12 mouse cellular contexts compared by ENCODE assay signal in the genomic region with DNA sequence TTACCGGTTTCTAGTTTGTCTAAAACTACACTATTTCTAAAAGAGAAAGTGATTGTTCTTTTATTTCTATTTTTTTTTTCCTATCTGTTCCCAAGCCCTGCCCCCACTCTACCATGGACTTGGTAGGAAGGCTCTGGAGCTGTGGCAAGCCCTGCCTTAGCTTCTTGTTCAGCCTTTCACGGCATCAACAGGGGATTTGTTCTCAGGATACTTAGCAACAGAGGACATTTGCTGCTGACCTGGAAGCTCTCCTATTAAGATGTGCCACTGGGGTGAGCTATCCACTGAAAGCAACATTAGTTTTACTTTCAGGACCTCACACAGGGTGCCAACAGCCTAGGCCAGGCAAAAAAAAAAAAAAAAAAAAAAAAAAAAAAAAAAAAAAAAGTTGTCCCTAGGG. TPM values are rescaled to one million over a fixed set of nuclear protein-coding genes. Genes with fewer than 3 reads are reported as not detected.
DNase-seq lines count a peak whose midpoint lies in the region; ATAC-seq and TF ChIP-seq lines count a peak whose summit lies in the region.
"Had no signal": no experiment of that assay in that cellular context is flagged by ENCODE, and none has a peak within 500 bp of the region (broad histone marks: within the 10 kb centered on the region; RNA-seq: fewer than 3 reads in every experiment).

No protein-coding gene starts in this region.

- peak overlapping the region; percentile 96 for H3K9ac ChIP-seq in forebrain, embryonic 13.5 days
- H3K9ac ChIP-seq: heart, embryonic 12.5 days had no signal

- peak overlapping the region; percentile 76 for H3K4me3 ChIP-seq in layer of hippocampus, adult 2 months
- peak overlapping the region; percentile 64 for H3K4me3 ChIP-seq in forebrain, embryonic 13.5 days
- H3K4me3 ChIP-seq in midbrain, embryonic 10.5 days = peak overlapping the region; percentile 99
- H3K4me3 ChIP-seq: heart, embryonic 12.5 days had no signal

- peak overlapping the region; percentile 86 for H3K4me2 ChIP-seq in forebrain, embryonic 13.5 days
- H3K4me2 ChIP-seq: heart, embryonic 12.5 days had no signal

- H3K27ac ChIP-seq in layer of hippocampus, adult 2 months = peak overlapping the region; percentile 87
- peak overlapping the region; percentile 95 for H3K27ac ChIP-seq in forebrain, embryonic 13.5 days
- peak overlapping the region; percentile 96 for H3K27ac ChIP-seq in midbrain, embryonic 10.5 days (replicated peaks)

- H3K36me3 ChIP-seq in forebrain, embryonic 13.5 days (ENCODE audit: poor library complexity, severe bottlenecking) = no peaks in the 10 kb centered on the region
- peaks cover 32% of the 10 kb centered on the region for H3K36me3 ChIP-seq in midbrain, embryonic 10.5 days
- H3K36me3 ChIP-seq: heart, embryonic 12.5 days had no signal

- no peak for TF ChIP-seq CTCF in layer of hippocampus, adult 2 months (conservative IDR thresholded peaks at IDR 0.05)

- peaks cover 66% of the 10 kb centered on the region for H3K4me1 ChIP-seq in forebrain, embryonic 13.5 days
- peaks cover 84% of the 10 kb centered on the region for H3K4me1 ChIP-seq in midbrain, embryonic 10.5 days

- H3K27me3 ChIP-seq in forebrain, embryonic 13.5 days = 0 out of 2 replicates have a peak, but pooled peaks cover 12% of the 10 kb centered on the region
- peaks cover 84% of the 10 kb centered on the region for H3K27me3 ChIP-seq in midbrain, embryonic 10.5 days (ENCODE audit: low read depth, poor library complexity, severe bottlenecking)

- ATAC-seq in forebrain, embryonic 13.5 days = no peak

- DNase-seq in layer of hippocampus, adult 2 months (ENCODE audit: low spot score in 2 of 2) = no peak
- DNase-seq in layer of hippocampus, postnatal 36 days = no peak
- DNase-seq in midbrain, embryonic 10.5 days (ENCODE audit: low spot score) = peak; percentile 40
- no peak for DNase-seq in spleen, postnatal 36 days (ENCODE audit: low spot score in 2 of 2)
- no peak for DNase-seq in adrenal gland, adult 2 months
- DNase-seq in Muller cell, postnatal 12 days (ENCODE audit: inconsistent ontology term) = no peak
- DNase-seq: left cerebral cortex, postnatal 4 days; lung, adult 2 months had no signal

- 0% methylated on average over 2 of the region's 2 CpGs for WGBS in forebrain, embryonic 13.5 days
- WGBS in midbrain, embryonic 10.5 days = 2% methylated on average over 2 of the region's 2 CpGs

- no peaks in the 10 kb centered on the region for H3K9me3 ChIP-seq in forebrain, embryonic 13.5 days (replicated peaks)
- no peaks in the 10 kb centered on the region for H3K9me3 ChIP-seq in midbrain, embryonic 10.5 days (replicated peaks)
- H3K9me3 ChIP-seq: heart, embryonic 12.5 days had no signal

RNA-seq across cellular contexts. Expression of a gene that starts 15.4 kb away (rescaled TPM):
- total RNA-seq in layer of hippocampus, adult 2 months (2021) = 10 to 100 TPM; 60.7 to 66.4 TPM
- 10 to 100 TPM; 67.8 to 68.4 TPM for total RNA-seq in layer of hippocampus, postnatal 36 days (2021)
- polyA plus RNA-seq in forebrain, embryonic 13.5 days (2015; fragmentation: Nextera tagmentation; extraction: Ambion mirVana) = 37.1 and 44.2 TPM in 2 replicates
- polyA plus RNA-seq in midbrain, embryonic 10.5 days (2016; fragmentation: Nextera tagmentation; extraction: Ambion mirVana) = 18.2 and 22.2 TPM in 2 replicates
- total RNA-seq in adrenal gland, adult 2 months (2021) = not detected
- polyA plus RNA-seq in adrenal gland, adult 2 months (2012; rRNA removed) = 0.02 TPM in 2 replicates
- total RNA-seq: common myeloid progenitor, adult 5-6 weeks; megakaryocyte-erythroid progenitor cell, adult 5-6 weeks had no signal

Comparison
In these comparisons a context has a peak if more than half of its experiments do, and no peak if none do; other contexts are left out.
1. RNA of a gene that starts 15.4 kb away (total RNA-seq): 67.8 to 68.4 TPM in layer of hippocampus, postnatal 36 days and 60.7 to 66.4 TPM in layer of hippocampus, adult 2 months; not detected in adrenal gland, adult 2 months; every median in the first group is over 10 times any median in the second.
2. Peak in every context shown above with its lines, with median percentiles within 50 percentile points of each other: H3K27ac ChIP-seq and H3K4me3 ChIP-seq.